18 mouse cellular contexts compared by ENCODE assay signal in the genomic region with DNA sequence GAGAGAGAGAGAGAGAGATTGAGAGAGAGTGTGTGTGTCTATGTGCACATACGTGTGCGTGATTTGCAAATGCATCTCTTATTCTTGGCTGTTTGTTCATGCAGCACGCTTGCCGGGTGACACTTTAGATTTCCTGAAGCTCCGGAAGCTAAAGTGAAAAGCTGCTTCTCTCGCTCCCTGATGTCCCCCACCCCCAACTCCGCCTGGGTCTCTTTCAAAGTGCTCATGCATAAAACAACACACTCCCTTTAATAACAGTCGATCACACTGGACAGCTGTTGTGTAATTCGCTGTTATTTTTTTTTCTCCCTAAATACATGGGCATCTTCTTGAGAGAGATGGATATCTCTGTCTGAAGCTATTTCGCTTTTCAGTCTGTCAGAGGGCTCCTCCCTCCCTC. TPM values are rescaled to one million over a fixed set of nuclear protein-coding genes. Genes with fewer than 3 reads are reported as not detected.
DNase-seq lines count a peak whose midpoint lies in the region; ATAC-seq and TF ChIP-seq lines count a peak whose summit lies in the region.
"Had no signal": no experiment of that assay in that cellular context is flagged by ENCODE, and none has a peak within 500 bp of the region (broad histone marks: within the 10 kb centered on the region; RNA-seq: fewer than 3 reads in every experiment).

No protein-coding gene starts in this region.

- peak overlapping the region; percentile 32; the same call in 1 of the 2 replicates for H3K27ac ChIP-seq in layer of hippocampus, adult 2 months
- peak overlapping the region; percentile 67 for H3K27ac ChIP-seq in forebrain, embryonic 15.5 days (replicated peaks)
- peak overlapping the region; percentile 36 for H3K27ac ChIP-seq in hindbrain, embryonic 15.5 days (replicated peaks)
- no peak overlapping the region for H3K27ac ChIP-seq in midbrain, postnatal 0 days (ENCODE audit: low read depth, low read length)
- H3K27ac ChIP-seq: embryonic facial prominence, embryonic 15.5 days; stomach, embryonic 15.5 days had no signal

- DNase-seq in layer of hippocampus, adult 2 months (ENCODE audit: low spot score in 2 of 2) = no peak
- DNase-seq in layer of hippocampus, postnatal 10 days (ENCODE audit: low spot score in 2 of 2) = no peak
- peak; percentile 44 for DNase-seq in midbrain, postnatal 0 days (ENCODE audit: low spot score)
- no peak for DNase-seq in frontal cortex, postnatal 25 days (ENCODE audit: low spot score in 2 of 2)
- DNase-seq in urinary bladder, postnatal 25 days (ENCODE audit: low spot score) = no peak
- DNase-seq: cerebellum, adult 18-20 months; kidney, adult 11 months; kidney, postnatal 25 days; liver; lung, adult 18-20 months; spleen, adult 18-20 months; thymus, postnatal 14 days had no signal

- no peak for ATAC-seq in forebrain, embryonic 15.5 days (replicated peaks)
- ATAC-seq in hindbrain, embryonic 15.5 days (ENCODE audit: low FRiP score, low read depth) = no peak
- no peak for ATAC-seq in midbrain, postnatal 0 days (ENCODE audit: low FRiP score)

- H3K27me3 ChIP-seq in forebrain, embryonic 15.5 days = no peaks in the 10 kb centered on the region
- H3K27me3 ChIP-seq in hindbrain, embryonic 15.5 days = no peaks in the 10 kb centered on the region
- H3K27me3 ChIP-seq in midbrain, postnatal 0 days (ENCODE audit: insufficient read depth, low read length) = no peaks in the 10 kb centered on the region
- H3K27me3 ChIP-seq: embryonic facial prominence, embryonic 15.5 days; megakaryocyte, embryonic 14.5 days; stomach, embryonic 15.5 days had no signal

- no peak overlapping the region for H3K9ac ChIP-seq in forebrain, embryonic 15.5 days (replicated peaks)
- no peak overlapping the region for H3K9ac ChIP-seq in hindbrain, embryonic 15.5 days
- H3K9ac ChIP-seq in midbrain, postnatal 0 days (replicated peaks; ENCODE audit: low read length, poor library complexity, severe bottlenecking) = no peak overlapping the region
- H3K9ac ChIP-seq: embryonic facial prominence, embryonic 15.5 days; stomach, embryonic 15.5 days had no signal

- H3K4me3 ChIP-seq in layer of hippocampus, adult 2 months = no peak overlapping the region
- no peak overlapping the region for H3K4me3 ChIP-seq in forebrain, embryonic 15.5 days
- no peak overlapping the region for H3K4me3 ChIP-seq in hindbrain, embryonic 15.5 days
- H3K4me3 ChIP-seq in midbrain, postnatal 0 days (ENCODE audit: low read depth, low read length) = no peak overlapping the region
- H3K4me3 ChIP-seq: embryonic facial prominence, embryonic 15.5 days; megakaryocyte, embryonic 14.5 days; stomach, embryonic 15.5 days had no signal

- H3K4me2 ChIP-seq in forebrain, embryonic 15.5 days (replicated peaks) = no peak overlapping the region
- H3K4me2 ChIP-seq in hindbrain, embryonic 15.5 days = no peak overlapping the region
- no peak overlapping the region for H3K4me2 ChIP-seq in midbrain, postnatal 0 days (ENCODE audit: low read depth, low read length, poor library complexity, severe bottlenecking)
- H3K4me2 ChIP-seq: embryonic facial prominence, embryonic 15.5 days; heart, embryonic 11.5 days; stomach, embryonic 15.5 days had no signal

- H3K4me1 ChIP-seq in forebrain, embryonic 15.5 days = peaks cover 65% of the 10 kb centered on the region
- peaks cover 55% of the 10 kb centered on the region for H3K4me1 ChIP-seq in hindbrain, embryonic 15.5 days (replicated peaks)
- H3K4me1 ChIP-seq in midbrain, postnatal 0 days (ENCODE audit: insufficient read depth, low read length) = peaks cover 24% of the 10 kb centered on the region

- H3K9me3 ChIP-seq in forebrain, embryonic 15.5 days = no peaks in the 10 kb centered on the region
- no peaks in the 10 kb centered on the region for H3K9me3 ChIP-seq in hindbrain, embryonic 15.5 days
- no peaks in the 10 kb centered on the region for H3K9me3 ChIP-seq in midbrain, postnatal 0 days (ENCODE audit: low read length)
- H3K9me3 ChIP-seq: embryonic facial prominence, embryonic 15.5 days; megakaryocyte, embryonic 14.5 days; stomach, embryonic 15.5 days had no signal

- H3K36me3 ChIP-seq in forebrain, embryonic 15.5 days = no peaks in the 10 kb centered on the region
- no peaks in the 10 kb centered on the region for H3K36me3 ChIP-seq in hindbrain, embryonic 15.5 days
- H3K36me3 ChIP-seq in midbrain, postnatal 0 days (ENCODE audit: insufficient read depth, low read length) = no peaks in the 10 kb centered on the region
- H3K36me3 ChIP-seq: embryonic facial prominence, embryonic 15.5 days; stomach, embryonic 15.5 days had no signal

- TF ChIP-seq CTCF in layer of hippocampus, adult 2 months (conservative IDR thresholded peaks at IDR 0.05) = no peak
- TF ChIP-seq CTCF in midbrain, postnatal 0 days (IDR thresholded peaks at IDR 0.05) = no peak

- WGBS in forebrain, embryonic 15.5 days = 35% methylated on average over 10 of the region's 10 CpGs
- WGBS in hindbrain, embryonic 15.5 days = 21% methylated on average over 10 of the region's 10 CpGs
- WGBS in midbrain, postnatal 0 days = 22% methylated on average over 10 of the region's 10 CpGs

RNA-seq across cellular contexts. Expression of a gene that starts 18.5 kb away (rescaled TPM):
- total RNA-seq in layer of hippocampus, adult 2 months (2021) = 10 to 100 TPM; 20.9 to 26.6 TPM
- total RNA-seq in layer of hippocampus, postnatal 10 days (2021) = 1 to 10 TPM; 6.6 to 9.6 TPM
- 0.75 and 1.0 TPM in 2 replicates for polyA plus RNA-seq in forebrain, embryonic 15.5 days (2015; fragmentation: Nextera tagmentation; extraction: Ambion mirVana)
- polyA plus RNA-seq in hindbrain, embryonic 15.5 days (2015; fragmentation: Nextera tagmentation; extraction: Ambion mirVana) = 1.0 and 1.8 TPM in 2 replicates
- total RNA-seq in midbrain, postnatal 0 days (2014; rRNA removed) = 1.5 and 1.7 TPM in 2 replicates
- polyA plus RNA-seq in midbrain, postnatal 0 days (2015; fragmentation: Nextera tagmentation; extraction: Ambion mirVana) = 1.7 and 1.9 TPM in 2 replicates
